Mouse (Mus musculus) forebrain, embryonic 11.5 days (tissue): ENCODE measurements around the gene Gucy1b2. TPM values are rescaled to one million over a fixed set of nuclear protein-coding genes. Genes with fewer than 3 reads are reported as not detected.

Source experiments
- ATAC-seq: fragments of 200-750 bp; cut with Nextera tagmentation; replicated peaks from 2 replicates; pipeline ENCODE4 v1.8.0; 2017; ENCODE audit warnings: moderate TSS enrichment; ENCODE audit not compliant: low FRiP score
- DNase-seq: peaks from one replicate; pipeline ENCODE4 v3.0.0-alpha.2; 2017; ENCODE audit warnings: low spot score
- H3K27ac ChIP-seq: fragments of 300-500 bp; sonication (generic); 2 replicates; pipeline ENCODE4 v1.5.1; 2014; ENCODE audit warnings: low read depth, low read length
- H3K27me3 ChIP-seq: fragments of 300-500 bp; sonication (generic); 2 replicates; pipeline ENCODE4 v1.6.1; 2014; ENCODE audit warnings: mild to moderate bottlenecking, low read length, mixed read lengths; ENCODE audit not compliant: control insufficient read depth, insufficient read depth
- H3K36me3 ChIP-seq: fragments of 300-500 bp; sonication (generic); 2 replicates; pipeline ENCODE4 v1.6.1; 2014; ENCODE audit warnings: mild to moderate bottlenecking, low read length, moderate library complexity, mixed read lengths; ENCODE audit not compliant: control insufficient read depth, insufficient read depth
- H3K4me1 ChIP-seq: fragments of 300-500 bp; sonication (generic); replicated peaks from 2 replicates; pipeline ENCODE4 v1.6.1; 2014; ENCODE audit warnings: low read length, mixed read lengths; ENCODE audit not compliant: control insufficient read depth, insufficient read depth
- H3K4me2 ChIP-seq: fragments of 300-500 bp; sonication (generic); 2 replicates; pipeline ENCODE4 v1.6.1; 2014; ENCODE audit warnings: low read depth, mild to moderate bottlenecking, low read length, moderate library complexity, mixed read lengths; ENCODE audit not compliant: severe bottlenecking
- H3K4me3 ChIP-seq: fragments of 300-500 bp; sonication (generic); 2 replicates; pipeline ENCODE4 v1.5.1; 2014; ENCODE audit warnings: low read depth, low read length
- H3K9ac ChIP-seq: fragments of 300-500 bp; sonication (generic); 2 replicates; pipeline ENCODE4 v1.6.1; 2014; ENCODE audit warnings: low read length
- H3K9me3 ChIP-seq: fragments of 300-500 bp; sonication (generic); 2 replicates; pipeline ENCODE4 v1.6.1; 2016; ENCODE audit warnings: low read length, mixed read lengths; ENCODE audit not compliant: control insufficient read depth
- WGBS: fragments of 180-500 bp; shearing (Covaris S2); extraction: QIAGEN DNeasy Blood & Tissue Kit; methylation state at CpG from one replicate; pipeline ENCODE4 v1.1.7; 2014; 5-methylcytosine and 5-hydroxymethylcytosine counted together
- polyA plus RNA-seq: library from polyadenylated mRNA; unstranded; fragments of >200 nt; fragmentation: Nextera tagmentation; extraction: Ambion mirVana; gene quantifications from 2 replicates; pipeline ENCODE4 v1.2.1, GENCODE M21; 2014

Gucy1b2 gene
- polyA plus RNA-seq, 1 experiment from 2014 or later, result 0.52 TPM

DNA sequence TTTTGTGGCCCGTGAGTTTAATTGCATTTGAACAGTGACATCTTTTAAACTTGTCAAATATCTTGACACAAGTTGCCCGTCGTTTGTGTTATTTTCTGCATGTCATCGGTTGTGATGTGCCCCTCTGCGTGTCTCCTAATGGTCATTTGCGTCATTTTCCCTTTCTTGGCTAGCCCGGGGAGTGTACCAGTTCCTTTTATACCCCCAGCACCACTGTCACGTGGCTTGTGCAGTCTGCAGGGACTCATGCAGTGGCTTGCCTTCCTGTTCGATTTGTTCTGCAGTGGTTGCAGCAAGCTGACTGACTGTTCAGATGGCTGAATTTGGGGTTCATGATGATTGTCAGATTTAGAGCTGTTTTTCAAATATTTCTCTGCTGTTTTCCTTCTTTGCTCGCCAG is 82.1 kb downstream of the Gucy1b2 start:
- Histone ChIP-seq H3K27ac (no peak overlapping the region), H3K9ac (no peak overlapping the region), H3K9me3 (no peaks in the 10 kb centered on the region), H3K4me2 (no peak overlapping the region), H3K27me3 (no peaks in the 10 kb centered on the region), H3K4me1 (no peaks in the 10 kb centered on the region), H3K36me3 (no peaks in the 10 kb centered on the region; the same call in 1 of the 2 replicates), H3K4me3 (no peak overlapping the region)
- WGBS, result 81% methylated on average over 10 of the region's 10 CpGs
- ATAC-seq, result no peak
- DNase-seq, result no peak

- H3K4me1 ChIP-seq, result no peaks in the 10 kb centered on the region
- no peak overlapping the region for H3K9ac ChIP-seq
- H3K4me3 ChIP-seq, result no peak overlapping the region
- WGBS, result 81% methylated on average over 6 of the region's 6 CpGs
- H3K4me2 ChIP-seq, result no peak overlapping the region
- ATAC-seq (no peak), DNase-seq (no peak)
- H3K9me3 ChIP-seq, result no peaks in the 10 kb centered on the region
- H3K36me3 ChIP-seq, result no peaks in the 10 kb centered on the region
- no peaks in the 10 kb centered on the region for H3K27me3 ChIP-seq
- H3K27ac ChIP-seq, result no peak overlapping the region
These were observed 85.3 kb downstream of the Gucy1b2 start for GRCm38 (mm10) chr14:62370819-62371218.

DNA sequence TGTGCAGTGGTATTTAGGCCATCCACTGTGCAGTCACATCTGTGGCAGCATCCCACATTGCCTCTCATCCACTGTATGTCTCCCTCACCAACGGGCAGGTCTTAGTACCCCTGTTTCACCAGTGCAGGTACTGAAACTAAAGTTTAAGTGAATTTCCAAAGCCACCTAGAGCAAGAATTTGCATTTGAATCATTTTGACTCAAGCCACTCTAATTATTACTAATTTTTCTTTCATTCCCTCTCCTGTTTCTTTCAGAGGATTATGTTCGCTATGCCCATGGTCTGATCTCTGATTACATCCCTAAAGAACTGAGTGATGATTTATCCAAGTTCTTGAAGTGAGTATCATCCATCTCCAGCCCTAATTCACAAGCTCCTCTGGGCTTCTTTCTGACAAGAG is 92.3 kb downstream of the Gucy1b2 start:
- Histone ChIP-seq H3K9me3 (no peaks in the 10 kb centered on the region), H3K4me3 (no peak overlapping the region), H3K4me1 (no peaks in the 10 kb centered on the region), H3K36me3 (no peaks in the 10 kb centered on the region; the same call in 1 of the 2 replicates), H3K27ac (no peak overlapping the region), H3K27me3 (no peaks in the 10 kb centered on the region), H3K4me2 (no peak overlapping the region), H3K9ac (no peak overlapping the region)
- DNase-seq, result no peak
- ATAC-seq, result no peak
- 93% methylated on average over 2 of the region's 2 CpGs for WGBS

DNA sequence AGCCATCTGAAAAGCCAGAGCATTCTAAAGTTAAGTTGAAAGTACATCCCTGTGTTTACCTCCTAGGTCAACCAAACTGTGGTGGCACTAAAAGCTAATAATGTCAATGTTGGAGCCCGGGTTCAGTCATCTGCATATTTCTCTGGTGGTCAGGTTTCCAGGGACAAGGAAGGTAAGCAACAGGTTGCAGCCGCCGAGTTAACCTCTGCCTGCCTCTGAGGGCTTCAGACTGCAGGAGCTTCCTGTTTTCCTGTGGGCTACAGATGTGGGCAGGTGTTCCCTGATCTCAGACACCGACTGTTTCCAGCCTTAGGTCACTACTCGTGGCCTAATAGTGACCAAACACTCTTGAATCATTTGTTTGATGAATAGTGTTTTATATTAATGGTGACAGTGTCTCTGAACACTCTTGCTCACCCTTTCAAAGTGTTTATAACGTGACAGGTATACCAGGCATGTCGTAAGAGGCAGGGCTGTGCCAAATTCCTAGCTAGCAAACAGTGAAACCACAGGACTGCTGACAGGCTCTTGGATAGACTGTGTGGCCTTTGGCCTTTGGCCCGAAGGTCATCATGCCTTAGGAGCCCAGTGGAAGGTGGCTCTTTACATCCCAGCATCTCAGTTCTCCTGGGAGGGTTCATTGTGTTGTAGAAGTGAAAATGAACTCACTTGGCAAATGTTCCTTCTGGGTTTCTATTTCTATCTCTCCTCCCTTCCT is 94.7 kb downstream of the Gucy1b2 start:
- ATAC-seq, result no peak
- DNase-seq, result no peak
- Histone ChIP-seq H3K4me2 (no peak overlapping the region), H3K4me1 (no peaks in the 10 kb centered on the region), H3K36me3 (no peaks in the 10 kb centered on the region; the same call in 1 of the 2 replicates), H3K9ac (no peak overlapping the region), H3K4me3 (no peak overlapping the region), H3K27ac (no peak overlapping the region), H3K9me3 (no peaks in the 10 kb centered on the region), H3K27me3 (no peaks in the 10 kb centered on the region)
- 87% methylated on average over 8 of the region's 8 CpGs for WGBS

GRCm38 (mm10) chr14:62355201-62355600 is 100.9 kb downstream of the Gucy1b2 start:
- no peaks in the 10 kb centered on the region for H3K36me3 ChIP-seq
- H3K27me3 ChIP-seq, result no peaks in the 10 kb centered on the region
- H3K4me3 ChIP-seq, result no peak overlapping the region
- no peaks in the 10 kb centered on the region for H3K4me1 ChIP-seq
- DNase-seq (no peak), ATAC-seq (no peak)
- H3K4me2 ChIP-seq, result no peak overlapping the region
- 88% methylated on average over 7 of the region's 7 CpGs for WGBS
- no peak overlapping the region for H3K9ac ChIP-seq
- H3K27ac ChIP-seq, result no peak overlapping the region
- H3K9me3 ChIP-seq, result no peaks in the 10 kb centered on the region

GRCm38 (mm10) chr14:62353793-62354192 is 102.3 kb downstream of the Gucy1b2 start:
- WGBS, result 92% methylated on average over 5 of the region's 5 CpGs
- no peaks in the 10 kb centered on the region for H3K36me3 ChIP-seq
- H3K27ac ChIP-seq, result no peak overlapping the region
- H3K9me3 ChIP-seq, result no peaks in the 10 kb centered on the region
- ATAC-seq (no peak), DNase-seq (no peak)
- H3K27me3 ChIP-seq, result no peaks in the 10 kb centered on the region
- no peaks in the 10 kb centered on the region for H3K4me1 ChIP-seq
- H3K4me3 ChIP-seq, result no peak overlapping the region
- no peak overlapping the region for H3K4me2 ChIP-seq
- no peak overlapping the region for H3K9ac ChIP-seq

GRCm38 (mm10) chr14:62353372-62353771 is 102.7 kb downstream of the Gucy1b2 start:
- Histone ChIP-seq H3K27me3 (no peaks in the 10 kb centered on the region), H3K27ac (no peak overlapping the region), H3K36me3 (no peaks in the 10 kb centered on the region), H3K9me3 (no peaks in the 10 kb centered on the region), H3K4me2 (no peak overlapping the region), H3K4me3 (no peak overlapping the region), H3K9ac (no peak overlapping the region), H3K4me1 (no peaks in the 10 kb centered on the region)
- DNase-seq (no peak), ATAC-seq (no peak)
- WGBS, result 71% methylated on average over 9 of the region's 9 CpGs

GRCm38 (mm10) chr14:62350890-62351289 is 105.2 kb downstream of the Gucy1b2 start:
- H3K4me1 ChIP-seq, result no peaks in the 10 kb centered on the region; the same call in 1 of the 2 replicates
- 94% methylated on average over 3 of the region's 3 CpGs for WGBS
- no peak overlapping the region for H3K4me2 ChIP-seq
- H3K36me3 ChIP-seq, result no peaks in the 10 kb centered on the region
- no peak overlapping the region for H3K27ac ChIP-seq
- no peaks in the 10 kb centered on the region for H3K27me3 ChIP-seq
- H3K4me3 ChIP-seq, result no peak overlapping the region
- H3K9me3 ChIP-seq, result no peaks in the 10 kb centered on the region
- DNase-seq (no peak), ATAC-seq (no peak)
- H3K9ac ChIP-seq, result no peak overlapping the region

- DNase-seq, result no peak
- no peak overlapping the region for H3K27ac ChIP-seq
- H3K36me3 ChIP-seq, result no peaks in the 10 kb centered on the region
- no peaks in the 10 kb centered on the region for H3K27me3 ChIP-seq
- ATAC-seq, result no peak
- no peaks in the 10 kb centered on the region; the same call in 1 of the 2 replicates for H3K4me1 ChIP-seq
- WGBS, result 75% methylated on average over 4 of the region's 4 CpGs
- no peak overlapping the region for H3K4me3 ChIP-seq
- H3K9me3 ChIP-seq, result no peaks in the 10 kb centered on the region
- H3K9ac ChIP-seq, result no peak overlapping the region
- H3K4me2 ChIP-seq, result no peak overlapping the region
These were observed 105.9 kb downstream of the Gucy1b2 start for GRCm38 (mm10) chr14:62350186-62350585.
